Mouse (Mus musculus): Measurements from ENCODE around the gene Utp11. TPM values are rescaled to one million over a fixed set of nuclear protein-coding genes. Genes with fewer than 3 reads are reported as not detected.

Gene Utp11
- polyA plus RNA-seq, 1 experiment from 2014 or later = 41.8 TPM

DNA sequence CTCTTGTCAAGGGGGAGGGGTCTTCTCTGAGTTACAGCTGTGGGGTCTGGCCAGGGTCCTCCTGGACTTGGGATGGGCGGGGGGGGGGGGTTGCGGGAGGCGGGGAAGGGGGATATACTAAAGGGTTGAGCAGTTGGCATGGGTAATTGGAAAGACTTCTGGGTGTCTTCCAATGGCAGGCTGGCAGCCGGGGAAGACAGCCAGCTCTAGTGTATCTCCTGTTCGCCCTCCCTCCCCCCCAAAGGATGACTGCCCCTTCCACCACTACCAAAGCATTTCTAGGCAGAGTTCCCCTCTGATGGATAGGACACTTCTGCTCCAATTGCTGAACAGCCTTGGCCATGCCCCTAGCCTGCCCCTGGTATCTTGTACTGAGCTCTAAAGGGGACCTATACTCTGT, 8.5 kb upstream of the Utp11 start:
- Histone ChIP-seq H3K4me3 (0 out of 2 replicates have a peak overlapping the region, but pooled peaks have one; percentile 44), H3K27ac (no peak overlapping the region), H3K9ac (no peak overlapping the region), H3K27me3 (replicated peaks) (peaks cover 2% of the 10 kb centered on the region; the same call in 1 of the 2 replicates), H3K4me2 (0 out of 2 replicates have a peak overlapping the region, but pooled peaks have one; percentile 81), H3K9me3 (no peaks in the 10 kb centered on the region), H3K4me1 (peaks cover 30% of the 10 kb centered on the region), H3K36me3 (replicated peaks) (no peaks in the 10 kb centered on the region)
- 50% methylated on average over 3 of the region's 5 CpGs for WGBS
- no peak for ATAC-seq (replicated peaks)

DNA sequence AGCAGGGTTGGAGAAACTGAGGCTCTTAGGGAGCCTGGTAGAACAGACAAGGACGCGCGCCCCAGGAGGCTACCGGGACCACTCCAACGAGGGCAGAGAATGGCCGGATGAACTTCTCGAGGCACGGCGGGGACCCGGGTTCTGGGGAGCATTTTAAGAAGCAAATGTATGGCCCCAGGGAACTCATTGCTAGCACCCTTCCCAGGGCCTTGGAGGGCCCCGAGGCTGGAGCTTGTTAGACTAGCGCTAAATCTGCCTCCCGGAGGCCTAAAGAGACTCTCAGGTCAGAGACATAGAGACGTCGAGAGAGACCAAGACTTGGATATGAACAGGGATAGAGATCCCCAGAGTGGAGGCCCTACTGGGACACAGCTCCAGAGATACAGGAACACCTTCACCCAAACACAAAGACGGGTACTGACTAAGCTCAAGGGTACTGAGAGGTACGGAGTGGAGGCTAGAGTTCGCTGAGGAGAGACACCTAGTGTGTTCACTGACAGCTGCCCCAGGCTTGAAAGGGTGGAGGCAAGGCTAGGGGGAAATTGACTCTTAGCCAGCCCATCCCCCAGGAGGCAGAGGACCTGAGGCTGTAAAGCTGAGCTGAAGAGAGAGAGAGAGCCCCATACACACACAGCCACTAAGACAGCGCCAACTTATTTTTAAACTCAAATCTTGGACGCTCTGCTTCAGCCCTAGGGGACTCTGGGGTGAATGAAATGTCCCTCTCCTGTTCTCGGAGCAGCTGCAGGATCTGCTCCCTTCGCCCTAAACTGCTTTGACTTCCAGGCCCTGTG, 7.8 kb upstream of the Utp11 start:
- peaks cover 4% of the 10 kb centered on the region for H3K27me3 ChIP-seq (replicated peaks)
- peak overlapping the region; percentile 44 for H3K4me3 ChIP-seq
- no peak overlapping the region for H3K27ac ChIP-seq
- H3K9me3 ChIP-seq = no peaks in the 10 kb centered on the region
- peak overlapping the region; percentile 37; the same call in 1 of the 2 replicates for H3K9ac ChIP-seq
- H3K4me2 ChIP-seq = peak overlapping the region; percentile 81
- peak; percentile 25 for ATAC-seq (replicated peaks)
- H3K4me1 ChIP-seq = peaks cover 30% of the 10 kb centered on the region
- H3K36me3 ChIP-seq (replicated peaks) = no peaks in the 10 kb centered on the region
- 5% methylated on average over 22 of the region's 22 CpGs for WGBS

DNA sequence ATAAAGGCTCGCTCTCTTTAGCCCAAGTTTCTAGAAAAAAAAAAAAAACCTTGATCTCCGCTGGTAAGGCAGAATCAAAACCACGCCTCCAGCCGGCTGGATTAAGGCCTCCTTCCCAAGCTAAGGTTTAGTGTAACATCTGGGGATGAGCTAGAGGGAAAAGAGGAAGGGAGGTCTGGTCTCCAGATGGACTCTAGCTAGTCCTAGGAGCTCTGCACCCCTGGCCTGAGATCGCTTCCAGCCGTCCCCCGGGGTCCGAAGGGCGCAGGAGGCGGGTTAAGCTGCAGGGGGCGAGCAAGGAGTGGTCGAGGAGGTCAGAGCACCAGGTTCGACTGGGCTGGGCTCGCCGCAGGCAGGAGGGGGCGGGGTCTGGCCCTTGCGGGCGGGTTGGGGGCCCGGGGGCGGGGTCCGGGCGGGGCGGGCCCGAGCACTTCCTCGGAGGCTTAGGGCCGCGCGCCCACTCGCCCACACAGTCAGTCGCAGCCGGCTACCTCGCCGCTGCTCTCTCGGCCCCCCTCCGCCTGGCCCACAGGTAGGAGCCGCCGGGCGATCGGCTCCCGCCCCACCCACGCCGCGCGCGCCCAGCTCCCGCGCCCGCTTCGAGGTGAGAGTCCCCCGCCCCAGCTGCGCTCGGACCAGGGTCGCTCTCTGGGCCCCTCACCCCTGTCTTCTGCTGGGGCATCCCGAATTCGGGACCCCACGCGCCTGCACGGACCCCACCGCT, 7.0 kb upstream of the Utp11 start, which contains the start of gene Fhl3:
Gene Fhl3 (plus strand): TSS at position 454 of the 724 bp plus-strand sequence.
- ATAC-seq (replicated peaks) = peak; percentile 53
- H3K9ac ChIP-seq = peak within 1 kb of the TSS; percentile 37
- WGBS = under 1% methylated on average over 57 of the region's 59 CpGs
- H3K9me3 ChIP-seq = no peaks in the 10 kb centered on the region
- H3K4me3 ChIP-seq = peak within 1 kb of the TSS; percentile 44
- H3K36me3 ChIP-seq (replicated peaks) = no peaks in the 10 kb centered on the region
- H3K4me2 ChIP-seq = peak within 1 kb of the TSS; percentile 81
- peaks cover 30% of the 10 kb centered on the region for H3K4me1 ChIP-seq
- no peak within 1 kb of the TSS for H3K27ac ChIP-seq
- peaks cover 12% of the 10 kb centered on the region for H3K27me3 ChIP-seq (replicated peaks)

DNA sequence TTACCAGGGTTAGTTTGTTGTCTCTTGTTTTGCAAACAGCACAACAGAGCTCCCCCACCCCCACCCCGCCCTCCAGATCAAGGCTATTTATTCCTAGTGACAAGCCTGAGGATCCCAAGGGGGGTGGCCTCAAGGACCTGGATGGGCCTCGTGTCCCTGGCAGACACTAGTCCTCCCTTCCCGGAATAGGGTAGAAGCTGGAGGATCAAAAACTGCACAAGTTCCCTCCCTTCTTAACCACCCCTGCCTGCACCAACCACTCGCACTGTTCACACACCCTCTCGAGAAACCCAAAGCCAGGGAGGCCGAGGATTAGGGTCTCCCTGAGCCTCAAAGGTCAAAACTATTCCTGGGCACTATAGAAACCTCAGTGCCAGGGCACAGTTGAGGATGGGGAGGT, 6.4 kb upstream of the Utp11 start:
- ATAC-seq (replicated peaks) = 0 out of 2 replicates have a peak, but pooled peaks have one; percentile 29
- Histone ChIP-seq H3K27ac (no peak overlapping the region), H3K36me3 (replicated peaks) (no peaks in the 10 kb centered on the region), H3K9ac (no peak overlapping the region), H3K4me1 (peaks cover 29% of the 10 kb centered on the region), H3K27me3 (replicated peaks) (peaks cover 12% of the 10 kb centered on the region), H3K9me3 (no peaks in the 10 kb centered on the region), H3K4me3 (peak overlapping the region; percentile 44), H3K4me2 (peak overlapping the region; percentile 81)
- WGBS = 10% methylated on average over 6 of the region's 6 CpGs

DNA sequence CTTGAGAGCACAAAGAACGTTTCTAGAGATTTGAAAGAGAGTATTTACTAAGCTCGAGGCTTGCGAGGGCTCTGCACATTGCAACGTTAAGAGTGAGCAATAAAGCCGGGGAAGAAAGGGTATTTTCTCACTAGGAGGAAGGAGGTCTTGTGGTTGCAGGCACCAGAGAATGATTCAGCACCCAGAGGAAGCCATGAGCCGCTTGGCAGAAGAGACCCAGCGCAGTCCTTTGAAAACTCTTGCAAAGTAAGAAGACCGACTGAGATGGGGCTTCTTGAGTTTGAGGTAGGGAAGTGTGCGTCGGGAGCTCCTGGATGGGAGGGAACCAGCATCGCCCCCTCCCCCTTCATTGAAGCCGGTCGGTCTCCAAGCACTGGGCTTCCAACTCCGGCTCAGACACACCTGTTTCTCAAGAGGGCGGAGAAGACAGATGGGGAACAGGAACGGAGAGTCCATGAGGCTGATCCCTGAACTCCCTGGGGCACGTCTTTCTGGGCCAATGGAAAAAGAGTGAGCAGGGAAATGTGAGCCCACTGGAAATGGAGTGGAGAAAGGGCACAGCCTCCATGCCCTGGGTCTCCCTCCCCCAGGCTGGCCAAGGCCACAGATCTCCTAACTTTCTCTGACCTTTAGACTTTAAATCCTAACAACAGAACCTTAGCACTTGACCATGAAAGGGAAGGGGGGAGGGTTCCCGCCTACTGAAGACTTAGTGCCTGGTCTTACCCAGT, 2.6 kb upstream of the Utp11 start:
- no peak overlapping the region for H3K4me3 ChIP-seq
- peaks cover 37% of the 10 kb centered on the region for H3K4me1 ChIP-seq
- no peaks in the 10 kb centered on the region for H3K9me3 ChIP-seq
- H3K9ac ChIP-seq = no peak overlapping the region
- 19% methylated on average over 18 of the region's 18 CpGs for WGBS
- H3K4me2 ChIP-seq = no peak overlapping the region
- H3K36me3 ChIP-seq (replicated peaks) = no peaks in the 10 kb centered on the region
- peaks cover 9% of the 10 kb centered on the region; the same call in 1 of the 2 replicates for H3K27me3 ChIP-seq (replicated peaks)
- no peak overlapping the region for H3K27ac ChIP-seq
- ATAC-seq (replicated peaks) = no peak

DNA sequence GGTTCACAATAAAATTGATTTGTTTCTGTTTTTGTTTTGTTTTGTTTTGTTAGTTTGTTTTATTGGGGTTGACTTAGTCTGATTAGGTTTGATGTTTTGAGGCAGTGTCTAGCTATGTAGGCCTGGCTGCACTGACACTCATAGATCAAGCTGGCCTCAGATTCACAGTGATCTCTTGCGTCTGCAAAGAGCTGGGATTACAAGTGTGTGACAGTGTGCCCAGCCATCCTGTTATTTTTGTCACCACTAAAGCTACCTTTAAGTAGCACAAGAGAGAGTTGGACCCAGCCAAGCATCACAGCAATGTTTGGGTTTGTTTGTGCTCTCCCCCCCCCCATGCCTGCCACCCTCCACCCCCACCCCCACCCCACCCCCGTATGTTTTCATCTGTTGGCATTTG, 1.2 kb upstream of the Utp11 start:
- Histone ChIP-seq H3K4me1 (peaks cover 25% of the 10 kb centered on the region), H3K4me3 (no peak overlapping the region), H3K27ac (no peak overlapping the region), H3K27me3 (replicated peaks) (peaks cover 9% of the 10 kb centered on the region; the same call in 1 of the 2 replicates), H3K36me3 (replicated peaks) (no peaks in the 10 kb centered on the region), H3K9me3 (no peaks in the 10 kb centered on the region), H3K4me2 (no peak overlapping the region), H3K9ac (no peak overlapping the region)
- ATAC-seq (replicated peaks) = no peak
- 77% methylated on average over 2 of the region's 2 CpGs for WGBS

DNA sequence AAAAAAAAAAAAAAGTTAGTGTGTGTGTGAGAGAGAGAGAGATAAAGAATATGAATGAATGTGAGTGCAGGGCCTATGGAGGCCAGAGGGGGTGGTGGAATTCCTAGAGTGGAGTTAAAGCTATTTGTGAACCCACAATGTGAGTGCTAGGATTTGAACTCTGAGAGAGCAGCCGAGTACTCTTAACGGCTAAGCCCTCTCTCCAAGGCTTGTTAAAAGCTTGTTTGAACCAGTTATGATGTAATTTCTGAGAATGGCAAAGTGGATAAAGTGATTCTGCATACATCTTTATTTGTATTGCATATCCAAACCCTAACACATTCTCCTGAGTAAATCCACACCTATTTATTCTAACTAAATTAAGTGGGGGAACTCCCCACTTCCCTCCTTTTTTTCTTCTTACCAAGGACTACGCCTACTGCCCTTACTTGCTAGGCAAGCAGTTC, 961 bp downstream of the Utp11 start:
- Histone ChIP-seq H3K4me2 (peak overlapping the region; percentile 76), H3K9ac (peak overlapping the region; percentile 85), H3K9me3 (no peaks in the 10 kb centered on the region), H3K27me3 (replicated peaks) (peaks cover 9% of the 10 kb centered on the region; the same call in 1 of the 2 replicates), H3K4me1 (peaks cover 25% of the 10 kb centered on the region), H3K36me3 (replicated peaks) (no peaks in the 10 kb centered on the region; the same call in 1 of the 2 replicates), H3K27ac (no peak overlapping the region), H3K4me3 (peak overlapping the region; percentile 75)
- 61% methylated on average over 3 of the region's 3 CpGs for WGBS
- ATAC-seq (replicated peaks) = no peak

DNA sequence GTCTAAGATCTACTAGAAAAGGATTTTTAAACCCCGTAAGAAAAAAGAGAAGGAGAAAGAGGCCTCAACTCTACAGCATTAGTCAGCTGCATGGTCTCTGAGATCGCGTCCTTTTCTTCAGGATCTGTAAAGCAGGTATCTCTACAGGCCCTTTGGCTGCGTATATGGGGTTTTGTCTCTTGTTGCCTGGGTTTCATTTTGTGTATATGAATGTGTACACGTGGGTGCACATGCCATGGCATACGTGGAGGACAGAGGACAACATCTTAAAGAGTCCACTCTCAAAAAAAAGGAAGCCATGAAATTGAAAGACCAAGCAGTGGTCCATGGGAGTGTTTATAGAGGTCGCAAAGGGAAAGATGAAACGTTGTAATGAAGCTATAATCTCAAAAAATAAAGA, 1.9 kb downstream of the Utp11 start:
- no peaks in the 10 kb centered on the region; the same call in 1 of the 2 replicates for H3K36me3 ChIP-seq (replicated peaks)
- no peak overlapping the region for H3K9ac ChIP-seq
- H3K4me3 ChIP-seq = no peak overlapping the region
- H3K4me1 ChIP-seq = peaks cover 25% of the 10 kb centered on the region
- H3K27me3 ChIP-seq (replicated peaks) = peaks cover 9% of the 10 kb centered on the region; the same call in 1 of the 2 replicates
- H3K4me2 ChIP-seq = no peak overlapping the region
- no peak for ATAC-seq (replicated peaks)
- 87% methylated on average over 8 of the region's 8 CpGs for WGBS
- no peak overlapping the region for H3K27ac ChIP-seq
- no peaks in the 10 kb centered on the region for H3K9me3 ChIP-seq

DNA sequence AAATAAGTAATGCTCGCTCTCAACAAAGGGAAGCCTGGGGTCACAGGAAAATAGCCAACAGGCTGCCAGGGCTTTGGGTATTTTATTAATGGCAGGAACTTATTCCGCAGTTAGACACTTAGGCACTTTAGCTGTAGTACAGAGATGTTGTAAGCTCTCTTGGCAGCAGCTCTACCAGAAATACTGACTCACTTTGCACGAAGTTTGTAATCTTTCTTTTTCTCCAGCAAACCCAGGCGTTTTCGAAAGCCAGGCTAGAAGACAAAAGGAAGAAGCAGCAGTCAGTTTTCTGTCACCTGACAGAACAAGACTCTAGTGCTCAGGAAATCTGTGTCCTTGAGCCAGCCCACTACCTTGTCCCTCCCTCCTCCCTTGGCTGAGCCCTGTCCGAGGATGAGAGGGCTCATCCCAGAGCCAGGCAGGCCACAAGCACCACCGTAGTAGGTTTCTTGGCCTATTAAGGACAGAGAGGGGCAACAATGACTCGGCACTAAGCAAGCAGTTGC, 7.5 kb downstream of the Utp11 start:
- H3K9ac ChIP-seq = no peak overlapping the region
- peaks cover 2% of the 10 kb centered on the region; the same call in 1 of the 2 replicates for H3K4me1 ChIP-seq
- no peaks in the 10 kb centered on the region for H3K9me3 ChIP-seq
- no peak for ATAC-seq (replicated peaks)
- no peak overlapping the region for H3K4me3 ChIP-seq
- peaks cover 25% of the 10 kb centered on the region; the same call in 1 of the 2 replicates for H3K36me3 ChIP-seq (replicated peaks)
- WGBS = 90% methylated on average over 8 of the region's 8 CpGs
- no peak overlapping the region for H3K27ac ChIP-seq
- H3K4me2 ChIP-seq = no peak overlapping the region
- H3K27me3 ChIP-seq (replicated peaks) = no peaks in the 10 kb centered on the region

DNA sequence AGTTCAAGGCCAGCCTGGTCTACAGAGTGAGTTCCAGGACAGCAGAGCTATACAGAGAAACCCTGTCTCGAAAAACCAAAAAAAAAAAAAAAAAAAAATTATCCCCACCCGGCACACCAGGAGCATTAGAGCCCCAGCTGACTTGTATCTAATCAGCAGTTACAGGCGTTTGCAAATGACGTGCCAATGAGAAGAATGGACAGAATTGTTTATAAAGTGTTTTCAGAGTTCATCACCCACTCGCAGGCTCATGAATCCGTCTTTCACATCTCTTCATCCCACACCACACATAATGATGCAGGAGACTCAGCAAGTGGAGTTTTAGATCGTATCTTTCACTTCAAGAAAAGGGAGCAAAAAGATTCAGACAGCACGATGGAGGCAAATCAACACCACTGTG, 7.9 kb downstream of the Utp11 start:
- no peaks in the 10 kb centered on the region for H3K27me3 ChIP-seq (replicated peaks)
- no peaks in the 10 kb centered on the region for H3K9me3 ChIP-seq
- no peak overlapping the region for H3K4me3 ChIP-seq
- H3K27ac ChIP-seq = no peak overlapping the region
- 92% methylated on average over 8 of the region's 8 CpGs for WGBS
- H3K4me1 ChIP-seq = no peaks in the 10 kb centered on the region
- peaks cover 30% of the 10 kb centered on the region; the same call in 1 of the 2 replicates for H3K36me3 ChIP-seq (replicated peaks)
- ATAC-seq (replicated peaks) = no peak
- H3K4me2 ChIP-seq = no peak overlapping the region
- H3K9ac ChIP-seq = no peak overlapping the region

DNA sequence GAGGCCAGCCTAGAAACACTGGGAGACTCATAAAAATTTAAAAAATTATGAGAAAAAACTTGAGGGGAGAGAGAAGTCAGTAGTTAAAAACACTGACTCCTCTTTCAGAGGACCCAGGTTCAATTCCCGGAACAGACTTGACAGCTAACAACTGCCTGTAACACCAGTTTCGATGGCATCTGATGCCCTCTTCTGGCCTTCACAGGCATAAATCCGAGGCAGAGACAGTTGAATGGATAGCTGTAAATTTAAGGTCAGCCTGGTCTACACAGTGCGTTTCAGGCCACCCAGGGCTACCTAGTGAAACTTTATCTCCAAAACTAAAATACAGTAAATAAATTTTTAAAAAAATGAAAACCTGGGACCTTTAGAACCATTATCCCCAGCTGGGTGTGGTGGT, 8.4 kb downstream of the Utp11 start:
- 84% methylated on average over 4 of the region's 4 CpGs for WGBS
- no peak for ATAC-seq (replicated peaks)
- Histone ChIP-seq H3K4me3 (no peak overlapping the region), H3K36me3 (replicated peaks) (peaks cover 34% of the 10 kb centered on the region; the same call in 1 of the 2 replicates), H3K4me2 (no peak overlapping the region), H3K4me1 (no peaks in the 10 kb centered on the region), H3K27me3 (replicated peaks) (no peaks in the 10 kb centered on the region), H3K27ac (no peak overlapping the region), H3K9ac (no peak overlapping the region), H3K9me3 (no peaks in the 10 kb centered on the region)

All from midbrain, embryonic 15.5 days (tissue).